8 mouse cellular contexts compared by ENCODE assay signal in genomic region chr13:53096615-53097014, GRCm38 (mm10).
A peak's percentile ranks its signal among the peaks of the same experiment; 100 is the strongest.
DNase-seq lines count a peak whose midpoint lies in the region; ATAC-seq and TF ChIP-seq lines count a peak whose summit lies in the region.

No protein-coding gene starts in this region.

- no peak overlapping the region for H3K4me2 ChIP-seq in heart, postnatal 0 days (ENCODE audit: low read depth, low read length)
- H3K4me2 ChIP-seq in midbrain, postnatal 0 days (ENCODE audit: low read depth, low read length, poor library complexity, severe bottlenecking) = no peak overlapping the region
- no peak overlapping the region for H3K4me2 ChIP-seq in stomach, postnatal 0 days (replicated peaks; ENCODE audit: low read depth)

- no peaks in the 10 kb centered on the region for H3K9me3 ChIP-seq in heart, postnatal 0 days (replicated peaks; ENCODE audit: control insufficient read depth, low read length)
- H3K9me3 ChIP-seq in midbrain, postnatal 0 days (ENCODE audit: low read length) = no peaks in the 10 kb centered on the region
- no peaks in the 10 kb centered on the region for H3K9me3 ChIP-seq in stomach, postnatal 0 days (ENCODE audit: control insufficient read depth, low read length)

- DNase-seq in heart, postnatal 0 days (ENCODE audit: low spot score) = peak; percentile 63
- no peak for DNase-seq in heart, postnatal 25 days (ENCODE audit: low spot score)
- peak; percentile 42 for DNase-seq in R1 (ENCODE audit: low read depth, low spot score)
- DNase-seq in cerebellum, postnatal 25 days = peak; percentile 80 to 87
- peak; percentile 73 to 81 for DNase-seq in heart, postnatal 36 days
- DNase-seq in left cerebral cortex, postnatal 10 days (ENCODE audit: extremely low spot score in 1 of 2, low spot score in 2 of 2) = peak; percentile 62 to 70
- peak; percentile 60 for DNase-seq in midbrain, postnatal 0 days (ENCODE audit: low spot score)
- peak; percentile 74 for DNase-seq in stomach, postnatal 0 days (ENCODE audit: low spot score)

- no peak overlapping the region for H3K4me3 ChIP-seq in heart, postnatal 0 days (ENCODE audit: low read depth, low read length)
- H3K4me3 ChIP-seq in midbrain, postnatal 0 days (ENCODE audit: low read depth, low read length) = no peak overlapping the region
- no peak overlapping the region for H3K4me3 ChIP-seq in stomach, postnatal 0 days (ENCODE audit: low read depth, low read length)

- H3K36me3 ChIP-seq in heart, postnatal 0 days (replicated peaks; ENCODE audit: control insufficient read depth, insufficient read depth, low read length) = no peaks in the 10 kb centered on the region
- H3K36me3 ChIP-seq in midbrain, postnatal 0 days (ENCODE audit: insufficient read depth, low read length) = no peaks in the 10 kb centered on the region
- no peaks in the 10 kb centered on the region for H3K36me3 ChIP-seq in stomach, postnatal 0 days (ENCODE audit: control insufficient read depth, insufficient read depth, low read length)

- H3K9ac ChIP-seq in heart, postnatal 0 days (replicated peaks; ENCODE audit: low read depth, low read length) = no peak overlapping the region
- H3K9ac ChIP-seq in midbrain, postnatal 0 days (replicated peaks; ENCODE audit: low read length, poor library complexity, severe bottlenecking) = no peak overlapping the region
- no peak overlapping the region for H3K9ac ChIP-seq in stomach, postnatal 0 days (ENCODE audit: low read length)

- intact Hi-C loops in heart, postnatal 25 days (cut with DNase I) = loop anchor here (2.0 to 5.0 kb wide), 2 partner anchors 99 to 442 kb away; no protein-coding TSS in a partner anchor
- intact Hi-C loops in heart, postnatal 36 days (cut with DNase I) = loop anchor here (1.0 kb wide), 3 partner anchors 111 to 438 kb away; no protein-coding TSS in a partner anchor
- intact Hi-C loops in left cerebral cortex, postnatal 10 days (cut with DNase I) = loop anchor here (1.0 to 10.0 kb wide), 3 partner anchors 112 to 446 kb away; partner anchors contain the start of gene Nfil3

- no peak overlapping the region for H3K27ac ChIP-seq in heart, postnatal 0 days (ENCODE audit: low read depth)
- no peak overlapping the region for H3K27ac ChIP-seq in midbrain, postnatal 0 days (ENCODE audit: low read depth, low read length)
- H3K27ac ChIP-seq in stomach, postnatal 0 days (replicated peaks) = no peak overlapping the region

- peaks cover 10% of the 10 kb centered on the region; the same call in 1 of the 2 replicates for H3K4me1 ChIP-seq in heart, postnatal 0 days (ENCODE audit: control insufficient read depth, insufficient read depth)
- H3K4me1 ChIP-seq in midbrain, postnatal 0 days (ENCODE audit: insufficient read depth, low read length) = no peaks in the 10 kb centered on the region
- H3K4me1 ChIP-seq in stomach, postnatal 0 days (replicated peaks; ENCODE audit: control insufficient read depth, insufficient read depth) = 0 out of 2 replicates have a peak, but pooled peaks cover 2% of the 10 kb centered on the region

- ATAC-seq in heart, postnatal 0 days (ENCODE audit: insufficient read depth, low read depth) = no peak
- no peak for ATAC-seq in midbrain, postnatal 0 days (ENCODE audit: low FRiP score)
- ATAC-seq in stomach, postnatal 0 days (ENCODE audit: low FRiP score, low TSS enrichment) = no peak

- no peak for TF ChIP-seq EP300 in heart, postnatal 0 days (IDR thresholded peaks at IDR 0.05; ENCODE audit: low read depth)
- TF ChIP-seq EP300 in stomach, postnatal 0 days (optimal IDR thresholded peaks at IDR 0.05) = no peak

- peak; percentile 98 for TF ChIP-seq CTCF in heart, postnatal 0 days (IDR thresholded peaks at IDR 0.05; ENCODE audit: low read depth)
- peak; percentile 93 for TF ChIP-seq CTCF in midbrain, postnatal 0 days (IDR thresholded peaks at IDR 0.05)
- TF ChIP-seq CTCF in stomach, postnatal 0 days (IDR thresholded peaks at IDR 0.05; ENCODE audit: low read depth) = peak; percentile 98

- no peaks in the 10 kb centered on the region for H3K27me3 ChIP-seq in heart, postnatal 0 days (ENCODE audit: control insufficient read depth, insufficient read depth, low read length)
- 0 out of 2 replicates have a peak, but pooled peaks cover 5% of the 10 kb centered on the region for H3K27me3 ChIP-seq in midbrain, postnatal 0 days (ENCODE audit: insufficient read depth, low read length)
- H3K27me3 ChIP-seq in stomach, postnatal 0 days (ENCODE audit: control insufficient read depth, insufficient read depth, low read length) = no peaks in the 10 kb centered on the region

- 16% methylated on average over 8 of the region's 8 CpGs for WGBS in heart, postnatal 0 days
- 18% methylated on average over 8 of the region's 8 CpGs for WGBS in midbrain, postnatal 0 days
- WGBS in stomach, postnatal 0 days = 13% methylated on average over 8 of the region's 8 CpGs
